Comparison of ENCODE assay signal across 8 mouse cellular contexts in genomic region chr9:83440392-83441357, GRCm38 (mm10). TPM values are rescaled to one million over a fixed set of nuclear protein-coding genes. Genes with fewer than 3 reads are reported as not detected.
DNase-seq lines count a peak whose midpoint lies in the region; ATAC-seq and TF ChIP-seq lines count a peak whose summit lies in the region.

Gene Lca5, minus strand, starts transcription at chr9:83441127.

- peak; percentile 75 for DNase-seq in Patski (ENCODE audit: low read depth, low spot score)
- DNase-seq in cerebellum, postnatal 10 days = peak; percentile 96 to 97
- peak; percentile 94 to 97 for DNase-seq in frontal cortex, adult 2 months (ENCODE audit: extremely low spot score in 1 of 2, low spot score in 1 of 2)
- peak; percentile 95 for DNase-seq in hindbrain, embryonic 10.5 days (ENCODE audit: low spot score)
- DNase-seq in layer of hippocampus, adult 9-10 months (ENCODE audit: low spot score) = peak; percentile 96
- DNase-seq in thymus, adult 18-20 months = peak; percentile 86 to 92

- peak within 1 kb of the TSS; percentile 53 for H3K9ac ChIP-seq in lung, embryonic 15.5 days

- TF ChIP-seq CTCF in Patski (IDR thresholded peaks at IDR 0.05) = no peak
- no peak for TF ChIP-seq CTCF in olfactory bulb, adult 2 months (IDR thresholded peaks at IDR 0.05; ENCODE audit: insufficient read depth, low read depth, low read length)

- H3K4me1 ChIP-seq in hindbrain, embryonic 10.5 days (replicated peaks) = peaks cover 11% of the 10 kb centered on the region
- peaks cover 19% of the 10 kb centered on the region for H3K4me1 ChIP-seq in lung, embryonic 15.5 days
- H3K4me1 ChIP-seq in olfactory bulb, adult 2 months (ENCODE audit: control insufficient read depth, insufficient read depth, low read length) = peaks cover 2% of the 10 kb centered on the region; the same call in 1 of the 2 replicates

- peak within 1 kb of the TSS; percentile 70 for H3K4me3 ChIP-seq in hindbrain, embryonic 10.5 days
- H3K4me3 ChIP-seq in lung, embryonic 15.5 days = peak within 1 kb of the TSS; percentile 65
- H3K4me3 ChIP-seq in olfactory bulb, adult 2 months (ENCODE audit: insufficient read depth, low read depth, low read length) = peak within 1 kb of the TSS; percentile 89

- in situ Hi-C loops in Patski (cut with MboI; ENCODE audit: low pct_unique_long_range_greater_than_20kb) = no loop called here

- peak; percentile 99 for ATAC-seq in Patski
- peak; percentile 99 for ATAC-seq in lung, embryonic 15.5 days (ENCODE audit: borderline replicate concordance, extremely low read depth, low FRiP score, low TSS enrichment)

- peaks cover 3% of the 10 kb centered on the region; the same call in 1 of the 2 replicates for H3K36me3 ChIP-seq in hindbrain, embryonic 10.5 days
- no peaks in the 10 kb centered on the region for H3K36me3 ChIP-seq in lung, embryonic 15.5 days

- H3K9me3 ChIP-seq in hindbrain, embryonic 10.5 days = no peaks in the 10 kb centered on the region
- H3K9me3 ChIP-seq in lung, embryonic 15.5 days = no peaks in the 10 kb centered on the region

- TF ChIP-seq POLR2A in olfactory bulb, adult 2 months (IDR thresholded peaks at IDR 0.05; ENCODE audit: insufficient read depth, low read depth, low read length) = peak; percentile 57

- no peaks in the 10 kb centered on the region for H3K27me3 ChIP-seq in Patski
- no peaks in the 10 kb centered on the region for H3K27me3 ChIP-seq in hindbrain, embryonic 10.5 days (ENCODE audit: insufficient read depth, poor library complexity, severe bottlenecking)
- no peaks in the 10 kb centered on the region for H3K27me3 ChIP-seq in lung, embryonic 15.5 days

- peak within 1 kb of the TSS; percentile 95 for H3K27ac ChIP-seq in hindbrain, embryonic 10.5 days
- peak within 1 kb of the TSS; percentile 95 for H3K27ac ChIP-seq in lung, embryonic 15.5 days
- peak within 1 kb of the TSS; percentile 85 for H3K27ac ChIP-seq in olfactory bulb, adult 2 months (ENCODE audit: insufficient read depth, low read depth, low read length)

- CTCF ChIA-PET in Patski (lab: Charles Lee) = interaction anchor here (1.1 kb wide), 1 partner anchor 117 kb away, joined by 3 read pairs; no protein-coding TSS in a partner anchor

- POLR2A ChIA-PET in Patski (lab: Charles Lee) = interaction anchor here (0.6 kb wide), 1 partner anchor 37 kb away, joined by 4 read pairs; no protein-coding TSS in a partner anchor

- WGBS in hindbrain, embryonic 10.5 days = 2% methylated on average over 57 of the region's 57 CpGs
- WGBS in lung, embryonic 15.5 days = 2% methylated on average over 51 of the region's 57 CpGs
- WGBS in olfactory bulb, adult 2 months = 1% methylated on average over 51 of the region's 57 CpGs

- peak within 1 kb of the TSS; percentile 63 for H3K4me2 ChIP-seq in lung, embryonic 15.5 days

RNA-seq across cellular contexts. Expression of gene Lca5, which starts in this region (rescaled TPM):
- polyA plus RNA-seq in Patski (2021) = 5.0 TPM
- polyA plus RNA-seq in frontal cortex, adult 2 months (2012; rRNA removed) = 11.1 and 17.4 TPM in 2 replicates
- 19.2 and 20.1 TPM in 2 replicates for polyA plus RNA-seq in hindbrain, embryonic 10.5 days (2016; fragmentation: Nextera tagmentation; extraction: Ambion mirVana)
- polyA plus RNA-seq in lung, embryonic 15.5 days (2015; fragmentation: Nextera tagmentation; extraction: Ambion mirVana) = 14.5 and 18.4 TPM in 2 replicates
- polyA plus RNA-seq in olfactory bulb, adult 2 months (2012; ENCODE audit: insufficient read depth, insufficient read length, low replicate concordance, missing spikeins) = not detected in 2 replicates

Comparison
In these comparisons a context has a peak if more than half of its experiments do, and no peak if none do; other contexts are left out.
1. Peak in every context shown above with its lines: DNase-seq, ATAC-seq, H3K4me3 ChIP-seq and H3K27ac ChIP-seq.